Mouse (Mus musculus): Measurements from ENCODE around the gene Zfp335. TPM values are rescaled to one million over a fixed set of nuclear protein-coding genes. Genes with fewer than 3 reads are reported as not detected.

Gene Zfp335
- polyA plus RNA-seq, 1 experiment from 2014 or later = 2.5 TPM

DNA sequence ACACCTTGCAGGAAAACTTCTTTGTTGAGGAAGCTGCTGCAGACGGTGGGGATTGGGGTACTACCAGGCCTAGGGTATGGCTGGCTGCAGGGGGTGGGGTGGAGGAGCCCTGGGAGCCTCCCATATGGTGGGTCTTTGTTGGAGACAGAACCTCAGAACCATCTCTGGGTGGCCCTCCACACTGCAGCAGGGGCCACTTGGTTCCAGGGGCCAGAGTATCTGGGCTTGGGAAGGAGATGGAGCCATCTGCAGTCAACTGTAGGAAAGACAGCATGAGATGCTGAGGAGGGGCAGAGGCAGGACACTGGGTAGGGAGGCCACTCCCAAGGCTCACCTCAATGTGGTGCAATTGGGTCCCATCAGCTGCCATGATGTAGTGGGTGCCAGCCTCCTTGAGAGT lies 16.9 kb downstream of the Zfp335 start:
- no peak overlapping the region for H3K27ac ChIP-seq (ENCODE audit: low read depth)
- H3K4me3 ChIP-seq (ENCODE audit: low read depth, low read length) = no peak overlapping the region
- no peaks in the 10 kb centered on the region for H3K27me3 ChIP-seq (ENCODE audit: insufficient read depth, low read length)
- H3K36me3 ChIP-seq (replicated peaks; ENCODE audit: insufficient read depth, low read length) = peaks cover 96% of the 10 kb centered on the region
- H3K4me2 ChIP-seq (ENCODE audit: low read depth, low read length) = no peak overlapping the region
- H3K9me3 ChIP-seq (ENCODE audit: low read length) = no peaks in the 10 kb centered on the region
- H3K9ac ChIP-seq (replicated peaks) = no peak overlapping the region
- ATAC-seq (0 out of 2 replicates have a peak, but pooled peaks have one; percentile 12), DNase-seq (no peak)
- 75% methylated on average over 1 of the region's 1 CpGs for WGBS (ENCODE audit: insufficient replicate concordance)
- no peaks in the 10 kb centered on the region for H3K4me1 ChIP-seq (ENCODE audit: insufficient read depth)
- no peak for TF ChIP-seq EP300 (IDR thresholded peaks at IDR 0.05; ENCODE audit: low read depth)
- peak; percentile 17; the same call in 1 of the 2 replicates for TF ChIP-seq CTCF (IDR thresholded peaks at IDR 0.05; ENCODE audit: low read depth)

DNA sequence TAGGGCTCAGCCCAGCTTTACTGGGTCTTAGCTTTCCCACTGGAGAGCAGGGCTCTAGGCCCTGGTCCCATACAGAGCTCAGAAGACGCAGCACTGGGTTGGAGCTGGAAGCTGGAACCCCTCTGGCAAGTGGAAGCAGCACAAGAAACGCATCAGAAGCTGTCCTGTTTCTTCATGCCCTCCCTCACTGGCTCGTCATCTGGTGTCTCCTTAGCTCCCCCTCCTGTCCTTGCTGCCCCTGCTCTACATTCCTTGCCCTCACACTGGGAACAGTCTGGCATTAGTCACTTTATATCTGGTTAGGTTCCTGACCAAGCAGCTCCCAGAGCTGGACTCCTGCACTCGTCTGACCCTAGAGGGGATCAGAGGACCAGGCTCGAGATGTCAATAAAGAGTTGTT lies 17.5 kb downstream of the Zfp335 start:
- WGBS (ENCODE audit: insufficient replicate concordance) = 71% methylated on average over 5 of the region's 5 CpGs
- ATAC-seq (no peak), DNase-seq (no peak)
- H3K27ac ChIP-seq (ENCODE audit: low read depth) = no peak overlapping the region
- no peaks in the 10 kb centered on the region for H3K4me1 ChIP-seq (ENCODE audit: insufficient read depth)
- peaks cover 95% of the 10 kb centered on the region for H3K36me3 ChIP-seq (replicated peaks; ENCODE audit: insufficient read depth, low read length)
- H3K4me2 ChIP-seq (ENCODE audit: low read depth, low read length) = no peak overlapping the region
- H3K27me3 ChIP-seq (ENCODE audit: insufficient read depth, low read length) = no peaks in the 10 kb centered on the region
- H3K9me3 ChIP-seq (ENCODE audit: low read length) = no peaks in the 10 kb centered on the region
- TF ChIP-seq EP300 (IDR thresholded peaks at IDR 0.05; ENCODE audit: low read depth) = no peak
- TF ChIP-seq CTCF (IDR thresholded peaks at IDR 0.05; ENCODE audit: low read depth) = peak; percentile 25
- no peak overlapping the region for H3K9ac ChIP-seq (replicated peaks)
- H3K4me3 ChIP-seq (ENCODE audit: low read depth, low read length) = no peak overlapping the region

DNA sequence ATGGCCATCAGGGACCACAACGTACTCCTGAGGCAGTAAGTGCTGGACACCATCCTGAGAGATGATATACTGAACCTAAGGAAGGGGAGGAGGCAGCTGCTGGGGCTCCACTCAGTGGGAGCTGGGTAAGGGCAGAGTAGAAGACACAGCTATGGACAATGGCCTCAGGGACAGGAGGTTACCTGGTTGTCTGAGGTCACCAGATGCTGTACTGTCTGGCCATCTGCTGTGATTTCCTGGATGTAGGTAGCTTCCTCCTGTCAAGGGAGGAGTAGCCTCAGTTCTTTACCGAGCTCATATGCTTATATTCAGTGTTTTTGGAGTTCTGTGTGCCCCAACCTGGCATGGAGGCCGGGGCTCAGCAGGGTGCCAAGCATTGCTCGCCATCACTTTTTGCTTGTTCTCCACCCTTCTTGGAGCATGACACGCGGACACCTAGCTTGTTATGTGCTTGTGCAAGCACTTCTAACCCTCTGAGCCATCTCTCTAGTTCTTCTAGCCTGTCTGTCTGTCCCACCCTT lies 18.8 kb downstream of the Zfp335 start:
- ATAC-seq (no peak), DNase-seq (no peak)
- H3K36me3 ChIP-seq (replicated peaks; ENCODE audit: insufficient read depth, low read length) = peaks cover 95% of the 10 kb centered on the region

DNA sequence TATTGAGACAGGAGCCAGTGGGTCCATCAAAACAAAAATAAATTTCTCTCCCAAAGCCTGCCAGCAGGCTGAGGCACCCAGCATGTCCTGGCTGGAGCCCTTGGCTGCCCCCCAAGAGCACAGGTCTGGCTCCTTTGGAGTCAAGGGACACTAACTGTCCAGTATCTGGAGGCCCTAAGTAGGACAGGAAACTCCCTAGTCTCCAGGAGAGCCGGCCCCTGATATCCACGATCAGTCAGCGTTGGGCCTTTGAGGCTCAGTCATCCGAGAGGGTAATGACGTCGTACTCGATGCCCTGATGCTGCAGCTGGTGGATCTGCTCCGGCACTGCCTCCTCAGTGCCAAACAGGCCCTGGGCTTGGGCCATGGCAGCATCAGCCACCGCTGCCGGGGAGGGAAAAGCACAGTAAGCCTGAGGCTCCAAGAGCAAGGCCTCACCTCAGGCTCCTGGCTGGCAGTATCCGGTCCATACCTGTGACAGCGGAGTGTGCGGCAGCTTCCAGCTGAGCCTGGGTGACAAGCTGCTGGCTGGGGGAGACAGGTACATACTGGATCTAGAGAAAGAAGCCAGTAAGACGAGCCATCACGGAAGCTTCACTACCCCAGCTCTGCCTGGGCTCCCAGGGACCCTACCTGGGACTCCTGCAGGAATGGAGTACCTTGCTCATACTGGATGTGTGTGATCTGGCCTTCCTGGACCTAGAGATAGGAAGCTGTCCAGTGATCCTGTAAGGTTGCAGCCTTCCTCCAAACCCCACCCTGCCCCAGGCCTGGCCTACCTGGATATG lies 19.5 kb downstream of the Zfp335 start:
- no peak overlapping the region for H3K4me3 ChIP-seq (ENCODE audit: low read depth, low read length)
- no peak for ATAC-seq
- H3K4me2 ChIP-seq (ENCODE audit: low read depth, low read length) = no peak overlapping the region
- peaks cover 97% of the 10 kb centered on the region for H3K36me3 ChIP-seq (replicated peaks; ENCODE audit: insufficient read depth, low read length)
- no peaks in the 10 kb centered on the region for H3K27me3 ChIP-seq (ENCODE audit: insufficient read depth, low read length)
- TF ChIP-seq CTCF (IDR thresholded peaks at IDR 0.05; ENCODE audit: low read depth) (no peak), EP300 (IDR thresholded peaks at IDR 0.05; ENCODE audit: low read depth) (no peak)
- 90% methylated on average over 15 of the region's 15 CpGs for WGBS (ENCODE audit: insufficient replicate concordance)
- no peaks in the 10 kb centered on the region for H3K4me1 ChIP-seq (ENCODE audit: insufficient read depth)
- H3K9me3 ChIP-seq (ENCODE audit: low read length) = no peaks in the 10 kb centered on the region
- H3K27ac ChIP-seq (ENCODE audit: low read depth) = no peak overlapping the region
- H3K9ac ChIP-seq (replicated peaks) = no peak overlapping the region; the same call in 1 of the 2 replicates
- no peak for DNase-seq

More for the DNA sequence above, 18.8 kb downstream of the Zfp335 start:
- Histone ChIP-seq H3K4me1 (ENCODE audit: insufficient read depth) (no peaks in the 10 kb centered on the region), H3K27ac (ENCODE audit: low read depth) (no peak overlapping the region), H3K9ac (replicated peaks) (no peak overlapping the region), H3K9me3 (ENCODE audit: low read length) (no peaks in the 10 kb centered on the region), H3K27me3 (ENCODE audit: insufficient read depth, low read length) (no peaks in the 10 kb centered on the region), H3K4me2 (ENCODE audit: low read depth, low read length) (no peak overlapping the region), H3K4me3 (ENCODE audit: low read depth, low read length) (no peak overlapping the region)
- WGBS (ENCODE audit: insufficient replicate concordance) = 89% methylated on average over 6 of the region's 6 CpGs
- no peak for TF ChIP-seq CTCF (IDR thresholded peaks at IDR 0.05; ENCODE audit: low read depth)
- TF ChIP-seq EP300 (IDR thresholded peaks at IDR 0.05; ENCODE audit: low read depth) = no peak

DNA sequence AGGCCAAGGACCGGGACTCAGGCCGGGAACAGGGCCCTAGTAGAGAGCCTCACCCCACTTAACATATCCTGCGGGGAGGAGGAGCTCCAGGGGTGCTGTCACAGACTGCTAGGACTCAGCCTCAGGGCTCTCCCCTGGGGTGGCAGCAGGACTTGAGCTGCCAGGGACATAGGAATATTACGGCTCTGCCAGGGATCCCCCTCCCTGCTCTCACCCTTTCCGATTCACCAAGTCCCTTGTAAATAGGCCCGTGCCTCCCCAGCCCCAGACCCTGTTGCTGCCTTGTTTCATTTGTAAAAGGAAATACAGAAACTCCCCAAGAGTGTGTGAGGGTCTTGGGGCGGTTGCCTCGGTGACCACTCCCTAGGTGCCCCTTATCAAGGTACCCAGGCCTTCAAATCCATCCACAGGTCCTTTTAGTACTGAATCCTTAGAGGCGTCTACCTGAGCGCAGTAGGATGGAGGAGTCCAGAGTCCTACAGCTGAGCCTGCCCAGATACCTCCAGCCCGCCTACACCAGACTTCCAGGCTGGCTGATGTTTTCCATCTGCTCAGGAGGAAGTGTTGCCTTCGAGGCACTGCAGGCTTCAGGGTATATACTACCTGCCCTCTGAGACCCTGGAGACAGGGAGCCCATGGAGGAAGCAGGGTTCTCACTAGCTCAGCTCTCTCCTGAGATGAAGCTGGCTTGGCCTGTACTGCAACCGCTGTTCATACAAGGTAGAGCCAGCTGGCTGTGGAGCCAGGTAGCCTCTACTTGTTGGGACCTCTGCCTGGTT lies 20.3 kb downstream of the Zfp335 start:
- ATAC-seq (no peak), DNase-seq (no peak)
- Histone ChIP-seq H3K4me3 (ENCODE audit: low read depth, low read length) (no peak overlapping the region), H3K27ac (ENCODE audit: low read depth) (no peak overlapping the region), H3K4me2 (ENCODE audit: low read depth, low read length) (no peak overlapping the region), H3K4me1 (ENCODE audit: insufficient read depth) (no peaks in the 10 kb centered on the region), H3K9me3 (ENCODE audit: low read length) (no peaks in the 10 kb centered on the region), H3K27me3 (ENCODE audit: insufficient read depth, low read length) (no peaks in the 10 kb centered on the region), H3K36me3 (replicated peaks; ENCODE audit: insufficient read depth, low read length) (peaks cover 99% of the 10 kb centered on the region), H3K9ac (replicated peaks) (no peak overlapping the region; the same call in 1 of the 2 replicates)
- no peak for TF ChIP-seq CTCF (IDR thresholded peaks at IDR 0.05; ENCODE audit: low read depth)
- TF ChIP-seq EP300 (IDR thresholded peaks at IDR 0.05; ENCODE audit: low read depth) = no peak
- WGBS (ENCODE audit: insufficient replicate concordance) = 87% methylated on average over 13 of the region's 13 CpGs

DNA sequence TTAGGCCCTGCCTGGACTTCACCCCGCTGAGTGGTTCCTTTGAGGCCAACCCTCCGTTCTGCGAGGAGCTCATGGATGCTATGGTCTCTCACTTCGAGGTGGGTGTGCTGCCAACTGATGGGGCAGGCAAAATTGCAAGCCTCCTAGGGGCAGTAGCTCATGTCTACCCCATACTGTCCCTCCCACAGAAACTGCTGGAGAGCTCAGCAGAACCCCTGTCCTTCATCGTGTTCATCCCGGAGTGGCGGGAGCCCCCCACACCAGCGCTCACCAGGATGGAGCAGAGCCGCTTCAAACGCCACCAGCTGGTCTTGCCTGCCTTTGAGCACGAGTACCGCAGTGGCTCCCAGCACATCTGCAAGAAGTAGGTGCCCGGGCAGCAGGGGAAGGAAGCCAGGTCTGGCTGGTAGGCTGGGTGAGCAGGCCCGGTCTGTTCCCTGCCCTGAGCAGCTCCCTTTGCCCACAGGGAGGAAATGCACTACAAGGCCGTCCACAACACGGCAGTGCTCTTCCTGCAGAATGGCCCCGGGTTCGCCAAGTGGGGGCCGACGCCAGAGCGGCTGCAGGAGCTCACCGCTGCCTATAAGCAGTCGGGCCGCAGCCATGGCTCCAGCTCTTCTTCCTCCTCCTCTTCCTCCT lies 21.0 kb downstream of the Zfp335 start:
- Histone ChIP-seq H3K36me3 (replicated peaks; ENCODE audit: insufficient read depth, low read length) (peaks cover 99% of the 10 kb centered on the region), H3K4me2 (ENCODE audit: low read depth, low read length) (no peak overlapping the region), H3K27me3 (ENCODE audit: insufficient read depth, low read length) (no peaks in the 10 kb centered on the region), H3K27ac (ENCODE audit: low read depth) (no peak overlapping the region), H3K9ac (replicated peaks) (no peak overlapping the region), H3K4me1 (ENCODE audit: insufficient read depth) (no peaks in the 10 kb centered on the region), H3K9me3 (ENCODE audit: low read length) (no peaks in the 10 kb centered on the region), H3K4me3 (ENCODE audit: low read depth, low read length) (no peak overlapping the region)
- DNase-seq = no peak
- no peak for ATAC-seq
- WGBS (ENCODE audit: insufficient replicate concordance) = 89% methylated on average over 23 of the region's 24 CpGs
- no peak for TF ChIP-seq CTCF (IDR thresholded peaks at IDR 0.05; ENCODE audit: low read depth)
- no peak for TF ChIP-seq EP300 (IDR thresholded peaks at IDR 0.05; ENCODE audit: low read depth)
